Mouse (Mus musculus): Measurements from ENCODE around the gene 1600002K03Rik. TPM values are rescaled to one million over a fixed set of nuclear protein-coding genes. Genes with fewer than 3 reads are reported as not detected.
A peak's percentile ranks its signal among the peaks of the same experiment; 100 is the strongest.

The 1600002K03Rik gene
- polyA plus RNA-seq, 1 experiment from 2014 or later, result 6.4 TPM

DNA sequence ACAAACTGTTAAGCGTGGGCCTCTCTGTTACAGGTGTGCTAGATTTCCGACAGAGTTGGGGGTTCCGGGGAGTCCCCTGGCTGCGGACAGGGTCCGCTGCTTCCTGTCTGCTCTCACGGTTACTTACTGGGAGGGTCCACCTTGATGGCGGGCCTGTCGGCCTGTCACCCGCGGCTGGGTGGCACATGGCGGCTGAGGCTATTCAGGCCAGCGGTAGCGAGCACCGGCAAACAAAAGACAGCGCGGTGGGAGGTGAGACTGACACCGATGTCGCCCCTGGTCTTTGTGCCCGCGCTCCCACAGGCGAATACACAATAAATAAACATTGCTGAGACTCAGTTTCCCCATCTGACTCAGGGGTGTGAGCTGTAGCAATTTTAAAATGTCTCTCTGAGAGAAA, 17.3 kb downstream of the 1600002K03Rik start:
- Histone ChIP-seq H3K4me1 (replicated peaks; ENCODE audit: control insufficient read depth, insufficient read depth, low read length) (peaks cover 18% of the 10 kb centered on the region; the same call in 1 of the 2 replicates), H3K27me3 (ENCODE audit: control insufficient read depth, insufficient read depth, low read length) (peaks cover 2% of the 10 kb centered on the region; the same call in 1 of the 2 replicates), H3K4me3 (ENCODE audit: low read depth, low read length) (peak overlapping the region; percentile 37), H3K27ac (ENCODE audit: low read depth, low read length) (peak overlapping the region; percentile 80), H3K9ac (ENCODE audit: low read length) (peak overlapping the region; percentile 78), H3K9me3 (ENCODE audit: control insufficient read depth, low read length) (no peaks in the 10 kb centered on the region), H3K4me2 (ENCODE audit: low read depth, low read length, severe bottlenecking) (peak overlapping the region; percentile 86), H3K36me3 (ENCODE audit: control insufficient read depth, insufficient read depth, low read length) (no peaks in the 10 kb centered on the region; the same call in 1 of the 2 replicates)
- WGBS, result 4% methylated on average over 21 of the region's 21 CpGs
- ATAC-seq (replicated peaks; ENCODE audit: low FRiP score), result peak; percentile 53
- DNase-seq (ENCODE audit: low spot score), result peak; percentile 74

DNA sequence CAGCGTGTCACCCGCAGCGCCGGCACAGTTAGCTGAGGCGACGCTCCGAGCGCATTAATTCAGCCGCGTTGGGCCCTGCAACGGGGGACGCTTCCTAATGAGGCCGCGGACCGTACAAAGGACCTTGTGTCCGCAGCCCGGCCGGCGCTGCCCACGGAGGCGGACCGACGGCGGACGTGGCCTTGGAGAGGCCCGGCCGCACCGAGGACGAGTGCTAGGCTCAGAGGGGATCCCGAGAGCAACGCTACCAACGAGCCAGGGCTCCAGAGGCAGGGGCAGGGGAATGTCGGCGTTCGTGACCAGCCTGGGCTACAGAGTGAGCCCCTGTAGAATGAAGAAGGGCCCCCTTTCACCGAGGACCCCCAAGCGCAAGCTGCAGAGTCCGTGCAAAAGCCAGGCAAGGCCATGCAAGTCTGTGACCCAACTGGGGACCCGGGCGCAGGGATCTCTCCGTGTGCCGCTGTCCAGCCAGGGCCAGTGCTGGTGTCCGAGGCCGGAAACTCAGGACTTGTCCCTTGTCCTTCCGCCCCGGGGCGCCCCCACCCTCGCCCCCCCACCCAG, 17.8 kb downstream of the 1600002K03Rik start:
- H3K4me3 ChIP-seq (ENCODE audit: low read depth, low read length), result peak overlapping the region; percentile 37
- H3K36me3 ChIP-seq (ENCODE audit: control insufficient read depth, insufficient read depth, low read length), result no peaks in the 10 kb centered on the region; the same call in 1 of the 2 replicates
- peaks cover 2% of the 10 kb centered on the region; the same call in 1 of the 2 replicates for H3K27me3 ChIP-seq (ENCODE audit: control insufficient read depth, insufficient read depth, low read length)
- WGBS, result under 1% methylated on average over 47 of the region's 48 CpGs
- H3K4me1 ChIP-seq (replicated peaks; ENCODE audit: control insufficient read depth, insufficient read depth, low read length), result peaks cover 18% of the 10 kb centered on the region; the same call in 1 of the 2 replicates
- ATAC-seq (replicated peaks; ENCODE audit: low FRiP score) (peak; percentile 60), DNase-seq (ENCODE audit: low spot score) (peak; percentile 80)
- peak overlapping the region; percentile 86 for H3K4me2 ChIP-seq (ENCODE audit: low read depth, low read length, severe bottlenecking)
- H3K9me3 ChIP-seq (ENCODE audit: control insufficient read depth, low read length), result no peaks in the 10 kb centered on the region
- H3K9ac ChIP-seq (ENCODE audit: low read length), result peak overlapping the region; percentile 78
- H3K27ac ChIP-seq (ENCODE audit: low read depth, low read length), result peak overlapping the region; percentile 80

DNA sequence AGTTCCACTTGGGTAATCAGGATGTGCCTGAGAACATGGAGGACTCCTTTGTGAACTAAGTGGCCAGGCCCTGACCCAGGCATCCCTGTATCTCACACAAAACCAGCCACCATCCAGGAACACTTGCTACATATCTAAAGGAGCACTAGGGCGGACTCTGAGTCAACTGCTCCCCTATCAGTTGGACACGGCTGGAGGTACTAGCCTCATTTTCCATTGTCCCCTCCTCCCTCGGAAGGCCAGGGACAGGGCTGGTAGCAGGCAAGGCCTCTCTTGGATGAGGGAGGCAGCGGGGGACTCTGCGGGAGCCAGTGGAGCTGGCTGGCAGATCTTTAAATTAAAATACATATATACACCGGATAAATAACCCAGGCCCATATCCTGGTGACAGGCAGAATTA, 21.2 kb downstream of the 1600002K03Rik start:
- Histone ChIP-seq H3K9me3 (ENCODE audit: control insufficient read depth, low read length) (no peaks in the 10 kb centered on the region), H3K4me1 (replicated peaks; ENCODE audit: control insufficient read depth, insufficient read depth, low read length) (peaks cover 20% of the 10 kb centered on the region; the same call in 1 of the 2 replicates), H3K4me3 (ENCODE audit: low read depth, low read length) (no peak overlapping the region), H3K27me3 (ENCODE audit: control insufficient read depth, insufficient read depth, low read length) (peaks cover 2% of the 10 kb centered on the region; the same call in 1 of the 2 replicates), H3K4me2 (ENCODE audit: low read depth, low read length, severe bottlenecking) (no peak overlapping the region), H3K9ac (ENCODE audit: low read length) (0 out of 2 replicates have a peak overlapping the region, but pooled peaks have one; percentile 55), H3K27ac (ENCODE audit: low read depth, low read length) (peak overlapping the region; percentile 42), H3K36me3 (ENCODE audit: control insufficient read depth, insufficient read depth, low read length) (no peaks in the 10 kb centered on the region)
- DNase-seq (ENCODE audit: low spot score), result peak; percentile 48
- no peak for ATAC-seq (replicated peaks; ENCODE audit: low FRiP score)
- 52% methylated on average over 6 of the region's 6 CpGs for WGBS

DNA sequence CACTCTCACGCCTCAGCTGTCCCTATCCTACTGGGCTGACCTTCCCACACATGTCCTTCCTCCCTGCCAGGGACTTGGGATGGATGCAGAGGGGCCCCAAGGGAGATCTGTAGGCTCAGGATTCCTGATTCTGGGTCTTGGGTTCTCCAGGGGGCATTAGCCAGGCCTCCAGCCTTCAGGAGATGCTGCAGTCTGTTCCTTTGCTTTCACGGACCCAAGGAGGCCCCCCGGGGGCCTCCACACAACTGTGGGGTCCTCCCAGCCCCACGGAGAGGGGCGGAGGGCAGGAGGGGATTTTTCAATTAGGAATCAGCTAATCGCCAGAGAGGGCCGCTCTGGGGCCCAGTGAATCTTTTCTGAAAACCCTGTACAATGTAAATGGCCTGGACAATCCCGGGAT, 21.7 kb downstream of the 1600002K03Rik start:
- ATAC-seq (replicated peaks; ENCODE audit: low FRiP score) (no peak), DNase-seq (ENCODE audit: low spot score) (peak; percentile 55)
- Histone ChIP-seq H3K36me3 (ENCODE audit: control insufficient read depth, insufficient read depth, low read length) (no peaks in the 10 kb centered on the region), H3K9ac (ENCODE audit: low read length) (peak overlapping the region; percentile 55), H3K4me2 (ENCODE audit: low read depth, low read length, severe bottlenecking) (peak overlapping the region; percentile 26; the same call in 1 of the 2 replicates), H3K9me3 (ENCODE audit: control insufficient read depth, low read length) (no peaks in the 10 kb centered on the region), H3K27ac (ENCODE audit: low read depth, low read length) (peak overlapping the region; percentile 42), H3K27me3 (ENCODE audit: control insufficient read depth, insufficient read depth, low read length) (peaks cover 2% of the 10 kb centered on the region; the same call in 1 of the 2 replicates), H3K4me3 (ENCODE audit: low read depth, low read length) (no peak overlapping the region), H3K4me1 (replicated peaks; ENCODE audit: control insufficient read depth, insufficient read depth, low read length) (peaks cover 20% of the 10 kb centered on the region; the same call in 1 of the 2 replicates)
- WGBS, result 12% methylated on average over 8 of the region's 8 CpGs

DNA sequence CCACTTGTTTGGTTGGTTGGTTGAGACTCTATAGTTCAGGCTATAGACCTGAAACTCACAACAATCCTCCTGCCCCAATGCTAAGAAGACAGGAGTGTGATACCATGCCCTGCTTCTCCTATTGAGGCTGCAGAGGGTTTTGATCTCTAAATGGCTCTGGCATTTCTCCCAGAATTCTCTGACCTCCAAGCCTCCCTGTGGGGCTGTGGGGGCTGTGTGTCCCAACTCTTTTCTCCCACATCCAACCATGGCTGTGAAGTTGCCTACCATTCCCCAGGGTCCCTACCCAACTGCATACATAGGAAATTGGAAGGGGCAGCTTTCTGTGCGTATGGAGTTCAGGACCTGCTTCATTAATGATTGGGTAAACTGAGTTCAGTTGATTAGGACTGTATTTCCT, 23.4 kb downstream of the 1600002K03Rik start:
- H3K27me3 ChIP-seq (ENCODE audit: control insufficient read depth, insufficient read depth, low read length), result peaks cover 2% of the 10 kb centered on the region; the same call in 1 of the 2 replicates
- H3K4me3 ChIP-seq (ENCODE audit: low read depth, low read length), result no peak overlapping the region
- WGBS, result 85% methylated on average over 1 of the region's 1 CpGs
- H3K36me3 ChIP-seq (ENCODE audit: control insufficient read depth, insufficient read depth, low read length), result no peaks in the 10 kb centered on the region
- ATAC-seq (replicated peaks; ENCODE audit: low FRiP score) (no peak), DNase-seq (ENCODE audit: low spot score) (no peak)
- H3K9ac ChIP-seq (ENCODE audit: low read length), result no peak overlapping the region
- H3K4me1 ChIP-seq (replicated peaks; ENCODE audit: control insufficient read depth, insufficient read depth, low read length), result peaks cover 8% of the 10 kb centered on the region; the same call in 1 of the 2 replicates
- no peak overlapping the region for H3K27ac ChIP-seq (ENCODE audit: low read depth, low read length)
- H3K4me2 ChIP-seq (ENCODE audit: low read depth, low read length, severe bottlenecking), result no peak overlapping the region
- H3K9me3 ChIP-seq (ENCODE audit: control insufficient read depth, low read length), result no peaks in the 10 kb centered on the region

DNA sequence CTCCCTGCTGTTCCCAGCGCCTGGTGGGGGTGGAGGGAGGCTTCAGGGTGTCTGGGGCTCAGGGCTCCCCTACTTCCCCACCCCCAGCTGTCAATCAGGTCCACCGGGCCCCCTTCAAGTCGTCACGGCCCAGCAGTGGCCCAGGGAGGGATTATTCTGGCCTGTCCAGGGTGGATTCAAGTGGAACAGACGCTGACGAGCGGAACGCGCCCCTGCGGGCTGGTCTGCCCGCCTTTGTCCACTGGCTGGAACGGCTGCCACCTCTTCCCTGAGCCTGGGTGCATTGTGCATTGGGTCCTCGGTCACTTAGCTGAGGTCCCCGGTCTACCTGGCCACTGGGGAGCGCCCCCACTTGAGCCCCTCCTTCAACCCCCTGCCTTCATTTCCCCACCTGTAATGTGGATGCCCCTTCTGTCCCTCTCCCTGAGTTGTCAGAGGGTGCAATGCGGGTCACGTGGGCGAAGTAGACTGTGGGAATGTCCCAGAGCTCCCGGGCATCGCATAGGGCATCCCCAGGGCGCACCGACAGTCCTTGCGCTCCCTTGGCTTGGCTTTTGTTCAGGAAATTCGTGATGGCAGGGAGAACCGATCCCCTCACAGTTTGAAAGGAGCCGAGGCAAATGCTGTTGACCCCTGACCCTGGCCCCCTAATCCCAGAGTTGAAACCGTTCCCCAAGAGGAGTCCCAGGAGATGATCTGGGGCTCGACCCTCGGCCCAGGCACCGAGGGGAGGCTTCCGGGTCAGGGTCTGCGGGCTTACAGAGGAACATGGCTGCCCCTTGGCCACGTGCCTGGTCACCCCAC, 24.2 kb downstream of the 1600002K03Rik start:
- DNase-seq (ENCODE audit: low spot score) (peak; percentile 55), ATAC-seq (replicated peaks; ENCODE audit: low FRiP score) (no peak)
- no peaks in the 10 kb centered on the region for H3K9me3 ChIP-seq (ENCODE audit: control insufficient read depth, low read length)
- peaks cover 8% of the 10 kb centered on the region; the same call in 1 of the 2 replicates for H3K4me1 ChIP-seq (replicated peaks; ENCODE audit: control insufficient read depth, insufficient read depth, low read length)
- 35% methylated on average over 33 of the region's 33 CpGs for whole genome bisulfite sequencing
- no peak overlapping the region for H3K4me3 ChIP-seq (ENCODE audit: low read depth, low read length)
- H3K4me2 ChIP-seq (ENCODE audit: low read depth, low read length, severe bottlenecking), result no peak overlapping the region
- H3K27me3 ChIP-seq (ENCODE audit: control insufficient read depth, insufficient read depth, low read length), result peaks cover under 1% of the 10 kb centered on the region; the same call in 1 of the 2 replicates
- no peaks in the 10 kb centered on the region for H3K36me3 ChIP-seq (ENCODE audit: control insufficient read depth, insufficient read depth, low read length)
- no peak overlapping the region for H3K9ac ChIP-seq (ENCODE audit: low read length)
- H3K27ac ChIP-seq (ENCODE audit: low read depth, low read length), result no peak overlapping the region

DNA sequence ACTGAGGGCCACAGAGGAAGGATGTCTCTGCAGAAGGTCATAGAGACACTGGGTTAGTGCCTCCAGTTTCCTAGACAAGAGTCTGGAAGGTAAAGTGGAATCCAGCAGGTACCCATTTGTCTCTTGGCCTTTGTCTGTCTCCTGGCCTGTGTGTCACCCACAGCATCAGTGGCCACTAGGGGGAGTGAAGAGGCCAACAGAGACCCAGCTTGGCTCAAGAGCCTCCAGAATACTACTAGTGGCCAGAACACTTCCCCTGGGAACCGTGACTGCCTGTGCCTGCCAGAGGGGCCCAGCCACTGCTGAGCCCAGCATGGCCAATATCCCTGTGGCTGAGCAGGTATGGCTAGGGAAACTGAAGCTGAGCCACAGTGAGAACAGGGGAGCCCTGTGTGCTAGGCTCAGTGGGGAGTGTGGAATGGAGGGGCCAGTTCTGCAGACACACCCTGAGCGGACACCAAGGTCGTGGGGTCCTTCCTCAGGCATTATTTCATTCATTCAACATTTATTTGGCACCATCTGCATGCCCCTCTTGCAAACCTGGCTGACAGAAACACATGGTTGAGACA, 26.8 kb downstream of the 1600002K03Rik start:
- Histone ChIP-seq H3K4me3 (ENCODE audit: low read depth, low read length) (no peak overlapping the region), H3K4me2 (ENCODE audit: low read depth, low read length, severe bottlenecking) (no peak overlapping the region), H3K4me1 (replicated peaks; ENCODE audit: control insufficient read depth, insufficient read depth, low read length) (peaks cover 8% of the 10 kb centered on the region; the same call in 1 of the 2 replicates), H3K9ac (ENCODE audit: low read length) (no peak overlapping the region), H3K27me3 (ENCODE audit: control insufficient read depth, insufficient read depth, low read length) (no peaks in the 10 kb centered on the region), H3K36me3 (ENCODE audit: control insufficient read depth, insufficient read depth, low read length) (no peaks in the 10 kb centered on the region), H3K9me3 (ENCODE audit: control insufficient read depth, low read length) (no peaks in the 10 kb centered on the region), H3K27ac (ENCODE audit: low read depth, low read length) (no peak overlapping the region)
- DNase-seq (ENCODE audit: low spot score), result peak; percentile 90
- 55% methylated on average over 3 of the region's 3 CpGs for WGBS
- ATAC-seq (replicated peaks; ENCODE audit: low FRiP score), result peak; percentile 82

DNA sequence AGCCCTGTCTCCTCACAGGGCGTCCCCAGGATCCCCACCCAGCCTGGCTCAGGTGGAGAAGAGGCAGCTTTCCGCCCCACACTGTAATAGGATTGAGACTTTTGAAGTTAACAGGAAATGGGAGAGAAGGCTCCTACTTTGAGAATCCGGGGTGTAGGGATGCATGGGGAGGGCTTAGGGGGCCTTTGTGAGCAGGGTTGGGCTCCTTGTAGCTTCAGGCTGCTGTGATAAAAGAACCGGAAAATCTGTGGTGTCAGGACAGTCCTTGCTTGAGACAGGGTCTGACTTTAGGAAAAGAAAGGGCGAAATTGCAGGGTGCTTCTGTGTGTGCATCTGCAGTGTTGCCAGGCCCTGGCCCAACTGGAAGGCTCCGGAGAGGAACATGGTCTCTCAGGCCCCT, 27.7 kb downstream of the 1600002K03Rik start:
- DNase-seq (ENCODE audit: low spot score), result no peak
- no peak overlapping the region; the same call in 1 of the 2 replicates for H3K9ac ChIP-seq (ENCODE audit: low read length)
- H3K4me2 ChIP-seq (ENCODE audit: low read depth, low read length, severe bottlenecking), result no peak overlapping the region
- H3K27me3 ChIP-seq (ENCODE audit: control insufficient read depth, insufficient read depth, low read length), result no peaks in the 10 kb centered on the region
- H3K4me3 ChIP-seq (ENCODE audit: low read depth, low read length), result no peak overlapping the region
- no peaks in the 10 kb centered on the region for H3K9me3 ChIP-seq (ENCODE audit: control insufficient read depth, low read length)
- peaks cover 7% of the 10 kb centered on the region; the same call in 1 of the 2 replicates for H3K4me1 ChIP-seq (replicated peaks; ENCODE audit: control insufficient read depth, insufficient read depth, low read length)
- ATAC-seq (replicated peaks; ENCODE audit: low FRiP score), result no peak
- H3K36me3 ChIP-seq (ENCODE audit: control insufficient read depth, insufficient read depth, low read length), result no peaks in the 10 kb centered on the region
- WGBS, result 74% methylated on average over 6 of the region's 6 CpGs
- no peak overlapping the region for H3K27ac ChIP-seq (ENCODE audit: low read depth, low read length)
